Mouse (Mus musculus) heart, embryonic 10.5 days (tissue): ENCODE data around the gene Xirp1. TPM values are rescaled to one million over a fixed set of nuclear protein-coding genes. Genes with fewer than 3 reads are reported as not detected.

Experiments used
- DNase-seq: peaks from one replicate; pipeline ENCODE4 v3.0.0-alpha.2; 2017; ENCODE audit warnings: low spot score
- H3K27ac ChIP-seq: fragments of 300-500 bp; sonication (generic); 2 replicates; pipeline ENCODE4 v1.5.1; 2016; ENCODE audit warnings: mild to moderate bottlenecking
- H3K27me3 ChIP-seq: fragments of 300-500 bp; sonication (generic); 2 replicates; pipeline ENCODE4 v1.6.1; 2016; ENCODE audit warnings: mild to moderate bottlenecking; ENCODE audit not compliant: poor library complexity, insufficient read depth, severe bottlenecking
- H3K36me3 ChIP-seq: fragments of 300-500 bp; sonication (generic); 2 replicates; pipeline ENCODE4 v1.6.1; 2016; ENCODE audit warnings: mild to moderate bottlenecking, moderate library complexity
- H3K4me1 ChIP-seq: fragments of 300-500 bp; sonication (generic); 2 replicates; pipeline ENCODE4 v1.6.1; 2016; ENCODE audit warnings: mild to moderate bottlenecking
- H3K4me3 ChIP-seq: fragments of 300-500 bp; sonication (generic); 2 replicates; pipeline ENCODE4 v1.5.1; 2016; ENCODE audit warnings: mild to moderate bottlenecking, moderate library complexity
- H3K9me3 ChIP-seq: fragments of 300-500 bp; sonication (generic); 2 replicates; pipeline ENCODE4 v1.6.1; 2016; ENCODE audit warnings: mild to moderate bottlenecking, moderate library complexity
- WGBS: fragments of 180-500 bp; shearing (Covaris S2); methylation state at CpG from one replicate; pipeline ENCODE4 v1.1.7; 2016; 5-methylcytosine and 5-hydroxymethylcytosine counted together
- polyA plus RNA-seq: library from polyadenylated mRNA; unstranded; fragments of >200 nt; fragmentation: Nextera tagmentation; extraction: Ambion mirVana; gene quantifications from 2 replicates; pipeline ENCODE4 v1.2.1, GENCODE M21; 2016

Gene Xirp1
- polyA plus RNA-seq, 1 experiment from 2014 or later, result 41.1 TPM

GRCm38 (mm10) chr9:120037414-120037813, 14.0 kb upstream of the Xirp1 start:
- Histone ChIP-seq H3K4me1 (peaks cover 5% of the 10 kb centered on the region; the same call in 1 of the 2 replicates), H3K27ac (no peak overlapping the region), H3K36me3 (no peaks in the 10 kb centered on the region), H3K9me3 (0 out of 2 replicates have a peak, but pooled peaks cover 3% of the 10 kb centered on the region), H3K27me3 (no peaks in the 10 kb centered on the region), H3K4me3 (no peak overlapping the region)
- 75% methylated on average over 7 of the region's 7 CpGs for WGBS
- no peak for DNase-seq

GRCm38 (mm10) chr9:120034375-120034774, 11.0 kb upstream of the Xirp1 start:
- Histone ChIP-seq H3K27me3 (no peaks in the 10 kb centered on the region), H3K9me3 (no peaks in the 10 kb centered on the region), H3K36me3 (no peaks in the 10 kb centered on the region), H3K4me3 (no peak overlapping the region), H3K27ac (no peak overlapping the region), H3K4me1 (peaks cover 5% of the 10 kb centered on the region; the same call in 1 of the 2 replicates)
- 83% methylated on average over 8 of the region's 8 CpGs for WGBS
- DNase-seq, result no peak

GRCm38 (mm10) chr9:120032710-120033109, 9.3 kb upstream of the Xirp1 start:
- Histone ChIP-seq H3K4me1 (peaks cover 7% of the 10 kb centered on the region), H3K4me3 (no peak overlapping the region), H3K27me3 (no peaks in the 10 kb centered on the region), H3K27ac (no peak overlapping the region), H3K36me3 (no peaks in the 10 kb centered on the region), H3K9me3 (no peaks in the 10 kb centered on the region)
- no peak for DNase-seq
- 87% methylated on average over 6 of the region's 6 CpGs for WGBS

GRCm38 (mm10) chr9:120030421-120030820, 7.0 kb upstream of the Xirp1 start:
- Histone ChIP-seq H3K4me1 (peaks cover 26% of the 10 kb centered on the region), H3K27ac (no peak overlapping the region), H3K27me3 (no peaks in the 10 kb centered on the region), H3K36me3 (no peaks in the 10 kb centered on the region), H3K4me3 (no peak overlapping the region), H3K9me3 (no peaks in the 10 kb centered on the region)
- DNase-seq, result no peak
- 81% methylated on average over 10 of the region's 10 CpGs for WGBS

GRCm38 (mm10) chr9:120029880-120030279, 6.5 kb upstream of the Xirp1 start:
- H3K4me1 ChIP-seq, result peaks cover 32% of the 10 kb centered on the region
- WGBS, result 88% methylated on average over 6 of the region's 6 CpGs

GRCm38 (mm10) chr9:120027401-120028151, 4.2 kb upstream of the Xirp1 start:
- Histone ChIP-seq H3K36me3 (no peaks in the 10 kb centered on the region), H3K4me3 (peak overlapping the region; percentile 15), H3K4me1 (peaks cover 46% of the 10 kb centered on the region), H3K27me3 (no peaks in the 10 kb centered on the region), H3K27ac (peak overlapping the region; percentile 85), H3K9me3 (no peaks in the 10 kb centered on the region)
- WGBS, result 23% methylated on average over 14 of the region's 14 CpGs
- no peak for DNase-seq

More at GRCm38 (mm10) chr9:120029880-120030279, 6.5 kb upstream of the Xirp1 start:
- Histone ChIP-seq H3K9me3 (no peaks in the 10 kb centered on the region), H3K27ac (no peak overlapping the region), H3K4me3 (no peak overlapping the region), H3K27me3 (no peaks in the 10 kb centered on the region), H3K36me3 (no peaks in the 10 kb centered on the region)
- DNase-seq, result no peak

GRCm38 (mm10) chr9:120024625-120025024, 1.2 kb upstream of the Xirp1 start:
- 68% methylated on average over 5 of the region's 5 CpGs for WGBS
- Histone ChIP-seq H3K27me3 (no peaks in the 10 kb centered on the region), H3K4me1 (peaks cover 58% of the 10 kb centered on the region), H3K27ac (peak overlapping the region; percentile 95), H3K9me3 (no peaks in the 10 kb centered on the region), H3K36me3 (peaks cover 3% of the 10 kb centered on the region), H3K4me3 (0 out of 2 replicates have a peak overlapping the region, but pooled peaks have one; percentile 67)
- no peak for DNase-seq

GRCm38 (mm10) chr9:120024171-120024570, 773 bp upstream of the Xirp1 start:
- Histone ChIP-seq H3K27me3 (no peaks in the 10 kb centered on the region), H3K4me3 (peak overlapping the region; percentile 67), H3K27ac (peak overlapping the region; percentile 95), H3K36me3 (peaks cover 8% of the 10 kb centered on the region), H3K9me3 (no peaks in the 10 kb centered on the region), H3K4me1 (peaks cover 62% of the 10 kb centered on the region)
- DNase-seq, result no peak
- WGBS, result 67% methylated on average over 10 of the region's 10 CpGs

GRCm38 (mm10) chr9:120021164-120021563, 2.2 kb downstream of the Xirp1 start:
- Histone ChIP-seq H3K27ac (peak overlapping the region; percentile 95), H3K27me3 (no peaks in the 10 kb centered on the region), H3K36me3 (peaks cover 38% of the 10 kb centered on the region), H3K9me3 (no peaks in the 10 kb centered on the region), H3K4me1 (peaks cover 53% of the 10 kb centered on the region), H3K4me3 (peak overlapping the region; percentile 67)
- 27% methylated on average over 5 of the region's 5 CpGs for WGBS
- peak; percentile 83 for DNase-seq

- Histone ChIP-seq H3K27me3 (no peaks in the 10 kb centered on the region), H3K4me1 (peaks cover 52% of the 10 kb centered on the region), H3K9me3 (no peaks in the 10 kb centered on the region), H3K27ac (peak overlapping the region; percentile 95), H3K36me3 (peaks cover 46% of the 10 kb centered on the region), H3K4me3 (peak overlapping the region; percentile 67)
- no peak for DNase-seq
- WGBS, result 24% methylated on average over 7 of the region's 7 CpGs
Observed at GRCm38 (mm10) chr9:120020285-120020890, 3.0 kb downstream of the Xirp1 start.

GRCm38 (mm10) chr9:120016956-120017355, 6.4 kb downstream of the Xirp1 start:
- H3K36me3 ChIP-seq, result peaks cover 78% of the 10 kb centered on the region
- peaks cover 57% of the 10 kb centered on the region for H3K4me1 ChIP-seq
- H3K9me3 ChIP-seq, result no peaks in the 10 kb centered on the region
- no peak for DNase-seq
- WGBS, result 73% methylated on average over 10 of the region's 10 CpGs
- H3K27ac ChIP-seq, result no peak overlapping the region
- no peaks in the 10 kb centered on the region for H3K27me3 ChIP-seq
- H3K4me3 ChIP-seq, result no peak overlapping the region

GRCm38 (mm10) chr9:120014828-120015227, 8.6 kb downstream of the Xirp1 start:
- peaks cover 60% of the 10 kb centered on the region for H3K4me1 ChIP-seq
- H3K9me3 ChIP-seq, result no peaks in the 10 kb centered on the region
- H3K27me3 ChIP-seq, result no peaks in the 10 kb centered on the region
- peaks cover 77% of the 10 kb centered on the region for H3K36me3 ChIP-seq
- H3K27ac ChIP-seq, result peak overlapping the region; percentile 47
- WGBS, result 59% methylated on average over 6 of the region's 6 CpGs
- H3K4me3 ChIP-seq, result no peak overlapping the region
- no peak for DNase-seq

- Histone ChIP-seq H3K27ac (no peak overlapping the region), H3K36me3 (peaks cover 62% of the 10 kb centered on the region), H3K4me3 (no peak overlapping the region), H3K27me3 (no peaks in the 10 kb centered on the region), H3K9me3 (no peaks in the 10 kb centered on the region), H3K4me1 (peaks cover 51% of the 10 kb centered on the region)
- DNase-seq, result no peak
- WGBS, result 68% methylated on average over 11 of the region's 11 CpGs
Observed at GRCm38 (mm10) chr9:120013251-120013820, 10.1 kb downstream of the Xirp1 start.
